Mouse (Mus musculus) C3H10T1/2 (cell line): ENCODE data around the gene Dnajc5. TPM values are rescaled to one million over a fixed set of nuclear protein-coding genes. Genes with fewer than 3 reads are reported as not detected.

Experiments used
- polyA plus RNA-seq, 2 experiments: library from polyadenylated mRNA; unstranded; fragments of >200 nt; fragmentation: generic; extraction: Trizol; gene quantifications; one replicate each; pipeline ENCODE4 v1.2.1; 2012; ENCODE audit warnings: missing spikeins in 2 of 2

Gene Dnajc5
- polyA plus RNA-seq: 10 to 100 TPM; 11.6 to 26.9 TPM

DNA sequence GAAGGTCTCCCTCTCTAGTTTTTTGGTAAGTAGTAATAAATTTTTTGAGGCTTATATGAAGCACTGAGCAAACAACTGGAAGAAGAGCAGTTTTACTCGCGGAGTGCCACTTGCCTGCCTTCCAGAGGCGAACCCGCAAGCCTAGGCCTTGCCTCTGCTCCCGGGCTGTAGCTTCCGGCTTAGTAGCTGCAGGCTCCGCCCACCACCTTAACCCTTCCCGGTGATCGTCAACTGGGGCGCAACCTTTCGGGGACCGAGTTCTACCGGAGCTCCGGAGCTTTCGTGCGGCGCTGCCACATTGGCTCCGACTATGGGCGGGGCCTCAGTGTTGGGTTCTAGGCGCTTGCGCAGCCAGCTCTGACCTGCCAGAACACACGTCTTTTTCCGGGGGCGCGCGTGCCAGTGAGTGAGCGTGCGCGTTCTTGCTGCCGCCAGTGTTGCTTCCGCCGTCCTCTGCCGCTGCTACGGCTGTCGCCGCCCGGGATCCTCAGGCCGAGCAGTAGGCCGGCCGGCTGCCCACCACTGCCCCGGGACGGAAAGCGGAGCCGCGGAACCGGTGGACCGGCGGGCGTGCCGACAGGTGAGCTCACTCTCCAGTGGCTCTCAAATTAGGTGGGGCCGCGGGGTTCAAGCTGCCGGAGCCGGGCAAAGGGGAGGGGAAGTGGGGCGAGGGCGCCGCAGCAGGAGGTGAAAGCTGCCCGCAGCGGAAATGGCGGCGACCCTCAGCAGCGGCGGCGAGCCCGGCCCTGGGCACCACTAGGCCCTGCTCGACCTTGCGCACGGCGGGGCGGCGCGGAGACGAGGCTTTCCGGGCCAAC, at the start of gene Dnajc5:
Dnajc5 (plus strand) TSS at position 368 of the 818 bp plus-strand sequence.

DNA sequence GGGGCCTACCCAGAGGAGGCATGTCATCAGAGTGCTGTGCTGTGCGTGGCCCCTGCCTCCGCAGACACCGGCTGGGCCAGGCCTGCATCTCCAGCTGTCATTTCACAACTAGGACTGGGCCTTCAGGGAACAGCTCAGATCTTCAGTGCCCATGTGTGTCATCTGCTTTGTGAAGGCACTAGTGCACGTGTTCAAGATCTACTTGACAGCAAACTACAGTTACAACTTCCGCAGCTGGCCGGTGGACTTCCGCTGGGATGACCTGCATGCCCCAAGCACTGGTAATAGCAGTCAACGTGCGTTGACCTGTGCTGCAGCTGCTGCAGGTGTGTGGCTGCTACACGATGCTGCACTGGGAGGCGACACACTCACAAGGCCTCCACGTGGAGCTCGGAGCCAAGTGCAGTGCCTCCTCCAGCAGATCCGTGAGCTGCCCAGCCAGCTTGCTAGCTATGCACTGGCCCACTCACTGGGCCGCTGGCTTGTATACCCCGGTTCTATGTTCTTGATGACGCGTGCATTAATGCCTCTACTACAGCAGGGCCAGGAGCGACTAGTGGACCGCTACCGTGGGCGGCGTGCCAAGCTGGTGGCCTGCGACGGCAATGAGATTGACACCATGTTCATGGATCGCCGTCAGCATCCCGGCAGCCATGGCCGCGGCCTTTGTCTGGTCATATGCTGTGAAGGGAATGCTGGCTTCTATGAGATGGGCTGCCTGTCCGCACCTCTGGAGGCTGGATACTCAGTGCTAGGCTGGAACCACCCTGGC, 26.9 kb upstream of the Dnajc5 start, which contains the start of gene Abhd16b:
Abhd16b (plus strand) TSS at position 51 of the 772 bp plus-strand sequence.

DNA sequence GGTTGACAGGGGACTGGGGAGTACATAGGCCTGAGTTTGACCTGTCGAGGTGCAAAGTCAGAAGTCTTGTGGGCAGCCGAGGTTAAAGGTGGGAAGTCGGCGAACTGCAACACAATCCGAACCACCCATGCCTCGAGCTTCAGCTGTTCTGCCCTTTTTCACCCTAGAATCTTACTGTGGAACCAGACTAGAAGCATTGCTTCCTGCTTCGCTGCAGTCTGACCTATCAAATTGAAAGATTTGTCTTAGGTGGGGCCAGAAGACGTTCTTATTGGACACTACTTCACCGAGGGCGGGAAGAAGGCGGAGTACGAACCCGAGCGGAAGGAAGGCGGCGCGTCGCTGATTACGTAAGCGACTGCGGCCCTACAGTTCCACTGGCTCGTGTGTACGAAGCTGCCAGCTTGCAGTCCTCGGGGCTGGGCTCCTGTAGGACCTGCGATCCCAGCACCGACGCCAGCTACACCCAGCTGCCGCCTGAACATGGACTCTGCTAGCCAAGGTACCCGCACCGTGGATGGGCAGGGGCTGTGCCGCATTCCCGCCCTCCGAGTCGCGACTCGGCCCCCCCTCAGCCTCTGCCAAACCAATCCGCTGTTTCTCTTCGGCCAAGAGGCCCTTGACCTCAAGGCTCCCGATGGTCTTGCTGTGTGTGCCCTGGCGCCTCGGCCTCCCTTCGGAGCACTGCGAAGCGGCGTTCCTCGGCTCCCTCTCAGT, 23.3 kb upstream of the Dnajc5 start, which contains the start of gene Tpd52l2:
Tpd52l2 (plus strand) TSS at position 312 of the 717 bp plus-strand sequence.

DNA sequence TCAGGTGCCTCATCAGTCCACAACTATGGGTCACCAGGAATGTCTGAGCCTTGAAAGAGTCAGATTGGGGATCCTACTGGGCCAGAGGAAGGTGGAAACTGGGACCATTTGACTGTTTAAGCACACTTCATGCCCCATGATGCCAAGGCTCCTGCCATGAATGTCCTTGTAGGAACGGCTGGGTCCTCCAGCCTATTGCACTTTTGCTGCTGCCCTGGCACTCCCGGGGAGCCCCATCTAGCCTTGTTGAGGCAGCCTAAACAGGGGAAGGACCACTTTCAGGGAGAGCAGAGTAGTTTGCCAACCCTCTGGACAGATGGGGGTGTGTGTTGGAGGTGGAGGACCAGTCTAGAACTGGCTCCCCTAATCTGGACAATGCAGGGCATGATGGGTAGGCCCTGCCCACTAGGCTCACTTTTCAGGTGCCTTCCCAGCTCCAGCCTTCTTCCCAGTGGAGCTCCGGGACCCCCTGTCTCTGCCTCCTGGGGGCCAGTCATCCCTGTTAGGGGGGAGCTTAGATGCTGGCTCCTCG, 64.2 kb downstream of the Dnajc5 start, which contains the start of gene Uckl1:
Uckl1 (minus strand) TSS at position 482 of the 532 bp plus-strand sequence.

DNA sequence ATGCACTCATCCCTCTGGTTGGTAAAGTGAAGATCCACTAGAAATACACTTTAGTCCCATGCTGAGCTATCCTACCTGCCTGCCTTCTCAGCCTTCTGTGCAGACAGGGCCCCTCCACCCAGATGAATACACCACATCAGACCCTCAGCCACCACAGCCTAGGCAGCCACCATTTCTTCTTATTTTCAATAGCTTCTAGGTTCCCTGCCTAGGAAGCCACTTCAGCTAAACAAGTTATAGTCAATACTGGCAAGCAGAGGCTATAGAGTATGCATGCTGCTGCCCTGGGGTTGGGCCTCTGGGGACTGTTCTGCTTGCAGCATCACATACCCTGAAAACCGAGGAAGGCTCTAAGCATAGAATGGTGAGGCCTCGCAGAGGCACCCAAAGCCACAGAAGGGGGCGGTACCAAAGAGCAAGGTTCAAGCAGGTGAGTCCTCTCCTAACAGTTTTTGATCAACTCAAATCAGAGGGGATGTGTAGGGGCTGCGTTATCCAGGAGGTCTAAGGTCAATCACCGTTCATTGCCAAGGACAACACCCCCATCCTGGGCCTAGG, 71.3 kb downstream of the Dnajc5 start, which contains the start of gene Prpf6:
Prpf6 (plus strand) TSS at position 341 of the 558 bp plus-strand sequence.

DNA sequence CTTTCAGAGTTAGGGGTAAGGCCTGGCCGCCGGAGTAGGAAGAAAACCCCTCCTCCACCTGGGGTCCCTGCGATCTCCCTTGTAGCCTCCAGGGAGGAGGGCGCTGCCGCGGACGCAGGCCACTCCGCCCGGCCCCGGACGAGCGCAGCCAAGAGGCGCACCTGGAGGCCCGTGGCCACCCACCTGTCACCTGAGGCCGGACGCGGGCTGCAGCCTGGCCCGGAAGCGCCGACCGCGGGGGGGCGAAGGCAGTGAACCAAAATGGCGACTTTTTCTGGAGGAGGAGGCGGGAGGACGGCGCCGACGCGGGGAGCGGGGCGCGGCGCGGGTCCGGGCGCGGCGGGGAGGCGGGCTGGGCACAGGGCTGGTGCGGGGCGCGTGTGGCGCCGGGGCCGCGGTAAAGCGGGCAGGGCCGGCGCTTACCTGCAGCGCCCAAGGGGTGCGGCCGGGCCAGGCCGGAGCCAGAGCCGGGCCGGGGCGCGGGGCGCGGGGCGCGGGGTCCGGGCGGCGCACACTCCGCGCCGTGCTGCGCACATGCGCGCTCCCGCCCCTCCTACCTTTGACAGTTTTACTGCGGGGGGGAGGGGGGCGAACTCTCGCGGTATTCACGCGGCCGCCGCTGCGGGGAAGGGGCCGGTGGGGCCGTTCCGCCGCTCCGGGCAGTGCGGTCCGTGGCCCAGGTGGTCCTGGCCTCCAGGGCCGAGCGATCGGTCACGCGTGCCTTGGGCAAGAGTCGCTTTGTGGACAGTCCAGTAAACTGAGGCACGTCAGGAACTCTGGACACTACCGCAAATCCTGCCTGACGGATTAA, 72.2 kb downstream of the Dnajc5 start, which contains the start of gene Zfp512b:
Zfp512b (minus strand) TSS at position 573 of the 811 bp plus-strand sequence.

DNA sequence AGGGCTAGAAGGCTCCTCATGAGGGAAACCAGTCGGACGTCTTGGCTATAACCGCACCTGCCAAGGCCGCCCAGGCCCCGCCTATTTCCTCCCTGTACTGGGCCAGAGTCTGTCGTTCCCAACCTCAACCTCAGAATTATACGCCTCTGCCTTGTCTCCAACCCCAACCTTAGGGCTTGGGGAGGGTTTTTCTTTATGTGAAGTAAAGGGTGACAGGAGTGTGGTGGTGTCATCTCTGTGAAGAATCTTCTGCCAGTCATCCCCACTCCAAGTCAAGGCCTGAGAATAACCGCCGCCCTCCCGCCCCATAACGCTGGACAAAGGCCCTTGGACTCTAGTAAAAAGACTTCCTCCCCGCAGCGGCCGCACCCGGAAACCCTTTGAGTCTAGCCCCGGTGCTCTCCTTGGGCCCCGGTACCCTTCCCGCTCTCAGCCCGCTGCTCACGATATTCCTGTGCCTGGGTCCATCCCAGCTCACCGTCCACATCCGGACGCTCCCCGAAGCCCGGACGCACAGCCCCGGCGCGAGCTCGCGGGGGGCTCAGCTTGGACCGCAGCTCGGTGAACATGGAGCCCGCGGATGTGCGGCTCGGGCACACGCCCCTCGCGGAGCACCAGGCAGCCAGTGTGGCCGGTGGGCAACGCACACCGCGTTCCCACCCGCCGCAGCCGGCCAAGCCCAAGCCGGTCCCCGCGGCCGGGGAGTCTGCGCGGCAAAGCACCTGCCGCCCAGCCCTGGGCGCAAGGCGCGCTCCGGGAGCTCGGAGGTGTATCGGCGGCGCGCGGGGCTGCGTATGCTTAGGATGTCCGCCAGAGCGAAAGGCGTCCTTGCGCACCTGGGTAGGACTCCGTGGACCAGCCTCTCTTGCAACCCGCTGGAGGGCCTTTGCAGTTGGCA, 78.4 kb downstream of the Dnajc5 start, which contains the start of gene Samd10:
Samd10 (minus strand) TSS at position 759 of the 898 bp plus-strand sequence.

Other genes starting within 250 kb of the Dnajc5 start
- 1 to 10 TPM; 3.1 to 9.1 TPM for gene Gmeb2, start 232.4 kb upstream of the Dnajc5 start, polyA plus RNA-seq
- gene Stmn3, start 206.0 kb upstream of the Dnajc5 start, polyA plus RNA-seq: under 1 TPM in 1 of 2 experiments, not detected in 1; 0.14 TPM
- gene Rtel1, start 200.7 kb upstream of the Dnajc5 start, polyA plus RNA-seq: 10 to 100 TPM; 29.8 to 40.9 TPM
- gene Zgpat, start 155.6 kb upstream of the Dnajc5 start, polyA plus RNA-seq: 10 to 100 TPM in 1 of 2 experiments, 1 to 10 TPM in 1; 8.6 to 19.6 TPM
- 10 to 100 TPM; 34.3 to 40.3 TPM for gene Arfrp1, start 155.1 kb upstream of the Dnajc5 start, polyA plus RNA-seq
- gene Lime1, start 140.4 kb upstream of the Dnajc5 start, polyA plus RNA-seq: 10 to 100 TPM in 1 of 2 experiments, 1 to 10 TPM in 1; 2.1 to 19.5 TPM
- gene Zbtb46, start 61.1 kb upstream of the Dnajc5 start, polyA plus RNA-seq: 1 to 10 TPM in 1 of 2 experiments, under 1 TPM in 1; 0.48 to 1.7 TPM
- gene Abhd16b, start 27.3 kb upstream of the Dnajc5 start, polyA plus RNA-seq: under 1 TPM in 1 of 2 experiments, not detected in 1; 0.15 TPM
- gene Tpd52l2, start 23.3 kb upstream of the Dnajc5 start, polyA plus RNA-seq: 10 to 100 TPM; 61.2 to 89.0 TPM
- gene Uckl1, start 64.4 kb downstream of the Dnajc5 start, polyA plus RNA-seq: 10 to 100 TPM; 13.4 to 44.3 TPM
- gene Prpf6, start 71.4 kb downstream of the Dnajc5 start, polyA plus RNA-seq: 10 to 100 TPM; 16.1 to 53.3 TPM
- gene Zfp512b, start 72.3 kb downstream of the Dnajc5 start, polyA plus RNA-seq: 10 to 100 TPM in 1 of 2 experiments, 1 to 10 TPM in 1; 1.6 to 22.7 TPM
- gene Samd10, start 78.7 kb downstream of the Dnajc5 start, polyA plus RNA-seq: 1 to 10 TPM in 1 of 2 experiments, under 1 TPM in 1; 0.49 to 1.1 TPM
- under 1 TPM in 1 of 2 experiments, not detected in 1; 0.13 TPM for gene Gm29797, start 136.5 kb downstream of the Dnajc5 start, polyA plus RNA-seq
- under 1 TPM in 1 of 2 experiments, not detected in 1; 0.05 TPM for gene Sox18, start 151.2 kb downstream of the Dnajc5 start, polyA plus RNA-seq
- 10 to 100 TPM in 1 of 2 experiments, 1 to 10 TPM in 1; 1.5 to 12.1 TPM for gene Tcea2, start 159.8 kb downstream of the Dnajc5 start, polyA plus RNA-seq
- 10 to 100 TPM; 39.2 to 39.9 TPM for gene Rgs19, start 173.5 kb downstream of the Dnajc5 start, polyA plus RNA-seq
- gene Lkaaear1, start 178.0 kb downstream of the Dnajc5 start, polyA plus RNA-seq: not detected
- under 1 TPM in 1 of 2 experiments, not detected in 1; 0.01 TPM for gene Oprl1, start 194.5 kb downstream of the Dnajc5 start, polyA plus RNA-seq
- not detected for gene Myt1, start 242.8 kb downstream of the Dnajc5 start, polyA plus RNA-seq